Mouse (Mus musculus): Measurements from ENCODE around the gene 1700006A11Rik. TPM values are rescaled to one million over a fixed set of nuclear protein-coding genes. Genes with fewer than 3 reads are reported as not detected.

The 1700006A11Rik gene
- total and polyA plus RNA-seq, 2 experiments from 2014 or later = not detected

DNA sequence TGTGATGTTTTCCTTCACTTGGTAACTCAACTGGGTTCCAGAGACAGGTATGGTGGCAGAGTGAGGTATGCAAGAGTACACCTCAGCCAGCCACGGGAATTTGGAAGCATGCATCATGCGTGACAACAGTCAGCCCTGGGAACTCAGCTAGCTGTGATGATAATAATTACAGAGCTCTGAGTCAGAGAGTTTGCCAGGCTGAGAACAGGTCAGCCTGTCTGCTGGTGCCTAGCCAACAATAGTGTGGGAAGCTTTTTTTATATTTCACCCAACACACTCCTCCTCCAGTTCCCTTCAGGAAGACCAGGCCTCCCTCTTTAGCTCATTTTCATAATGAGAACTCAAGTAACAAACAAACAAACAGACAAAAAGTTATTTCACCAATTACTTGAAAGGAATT, 53.8 kb downstream of the 1700006A11Rik start:
- H3K36me3 ChIP-seq (ENCODE audit: insufficient read depth, low read length) = no peaks in the 10 kb centered on the region
- no peak overlapping the region for H3K27ac ChIP-seq (ENCODE audit: low read depth, low read length)
- no peak overlapping the region for H3K9ac ChIP-seq (replicated peaks; ENCODE audit: low read length, poor library complexity, severe bottlenecking)
- no peak for TF ChIP-seq CTCF (IDR thresholded peaks at IDR 0.05)
- H3K27me3 ChIP-seq (ENCODE audit: insufficient read depth, low read length) = no peaks in the 10 kb centered on the region
- ATAC-seq (ENCODE audit: low FRiP score) = no peak
- no peak for DNase-seq (ENCODE audit: low spot score)
- H3K9me3 ChIP-seq (ENCODE audit: low read length) = no peaks in the 10 kb centered on the region
- WGBS = 90% methylated on average over 2 of the region's 2 CpGs
- no peak overlapping the region for H3K4me2 ChIP-seq (ENCODE audit: low read depth, low read length, poor library complexity, severe bottlenecking)
- H3K4me1 ChIP-seq (ENCODE audit: insufficient read depth, low read length) = no peaks in the 10 kb centered on the region
- H3K4me3 ChIP-seq (ENCODE audit: low read depth, low read length) = no peak overlapping the region

DNA sequence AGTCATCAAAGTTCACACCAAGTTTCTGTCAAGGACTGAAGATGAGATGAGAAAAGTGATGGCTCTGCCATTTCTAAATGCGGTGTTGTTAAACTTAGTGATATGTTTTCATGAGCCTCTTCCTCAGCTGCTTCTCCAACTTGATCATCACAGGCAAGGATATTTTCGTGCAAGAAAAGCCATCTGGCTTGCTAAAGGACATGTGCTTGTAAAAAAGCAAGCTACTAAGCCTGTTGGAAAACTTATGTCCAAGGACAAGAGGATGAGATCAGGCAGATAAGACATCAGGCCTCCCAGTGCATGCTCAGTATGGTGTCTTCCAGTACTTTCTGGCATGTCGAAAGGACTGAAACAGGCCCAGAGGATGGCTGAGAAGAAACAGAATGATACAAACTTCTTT, 68.3 kb downstream of the 1700006A11Rik start:
- H3K9me3 ChIP-seq (ENCODE audit: low read length) = no peaks in the 10 kb centered on the region
- WGBS = 91% methylated on average over 3 of the region's 3 CpGs
- H3K4me2 ChIP-seq (ENCODE audit: low read depth, low read length, poor library complexity, severe bottlenecking) = no peak overlapping the region
- DNase-seq (ENCODE audit: low spot score) = no peak
- no peak overlapping the region for H3K27ac ChIP-seq (ENCODE audit: low read depth, low read length)
- H3K9ac ChIP-seq (replicated peaks; ENCODE audit: low read length, poor library complexity, severe bottlenecking) = no peak overlapping the region
- H3K4me3 ChIP-seq (ENCODE audit: low read depth, low read length) = no peak overlapping the region
- ATAC-seq (ENCODE audit: low FRiP score) = no peak
- H3K4me1 ChIP-seq (ENCODE audit: insufficient read depth, low read length) = no peaks in the 10 kb centered on the region
- TF ChIP-seq CTCF (IDR thresholded peaks at IDR 0.05) = no peak
- no peaks in the 10 kb centered on the region for H3K36me3 ChIP-seq (ENCODE audit: insufficient read depth, low read length)
- H3K27me3 ChIP-seq (ENCODE audit: insufficient read depth, low read length) = no peaks in the 10 kb centered on the region

Other genes with a start within 250 kb of the 1700006A11Rik start
- 20.1 and 28.5 TPM in 2 replicates for gene Tram1l1, start 105.2 kb downstream of the 1700006A11Rik start, total RNA-seq (2014; rRNA removed)
- gene Tram1l1, start 105.2 kb downstream of the 1700006A11Rik start, polyA plus RNA-seq (2015; fragmentation: Nextera tagmentation; extraction: Ambion mirVana) = 47.3 and 48.6 TPM in 2 replicates
- gene 1700003H04Rik, start 155.1 kb upstream of the 1700006A11Rik start, total RNA-seq (2014; rRNA removed) = not detected in 2 replicates
- not detected in 2 replicates for gene 1700003H04Rik, start 155.1 kb upstream of the 1700006A11Rik start, polyA plus RNA-seq (2015; fragmentation: Nextera tagmentation; extraction: Ambion mirVana)

Data from midbrain, postnatal 0 days (tissue).